Mouse (Mus musculus): ENCODE data around the gene Glrx2.
"Not testable (repeated sequence)": the region's sequence is repeated elsewhere in the genome, so short reads cannot be mapped to it uniquely, and the experiment has no call there.

The Glrx2 gene

GRCm38 (mm10) chr1:143716038-143716437 is at the start of gene Glrx2:
Glrx2 (plus strand) TSS chr1:143716338.
- not testable (repeated sequence) for DNase-seq

GRCm38 (mm10) chr1:143675734-143676361 is 40.3 kb upstream of the Glrx2 start:
- DNase-seq, result no peak

GRCm38 (mm10) chr1:143681108-143681507 is 35.0 kb upstream of the Glrx2 start:
- no peak for DNase-seq

GRCm38 (mm10) chr1:143684849-143685248 is 31.3 kb upstream of the Glrx2 start:
- DNase-seq, result no peak

GRCm38 (mm10) chr1:143701736-143702135 is 14.4 kb upstream of the Glrx2 start:
- DNase-seq, result no peak

GRCm38 (mm10) chr1:143702141-143702740 is 13.9 kb upstream of the Glrx2 start:
- no peak for DNase-seq

- peak; percentile 94 for DNase-seq
These were observed 13.3 kb upstream of the Glrx2 start, which contains the start of gene Cdc73 for GRCm38 (mm10) chr1:143702741-143703262. Cdc73 (minus strand) TSS chr1:143702893.

- DNase-seq, result peak; percentile 14
These were observed 9.1 kb upstream of the Glrx2 start for GRCm38 (mm10) chr1:143707006-143707405.

- DNase-seq, result no peak
These were observed 7.8 kb upstream of the Glrx2 start for GRCm38 (mm10) chr1:143708361-143708760.

GRCm38 (mm10) chr1:143709966-143710626 is 6.0 kb upstream of the Glrx2 start:
- no peak for DNase-seq

- no peak for DNase-seq
These were observed 5.5 kb upstream of the Glrx2 start for GRCm38 (mm10) chr1:143710627-143710976.

- no peak for DNase-seq
These were observed 8.4 kb downstream of the Glrx2 start for GRCm38 (mm10) chr1:143724456-143725064.

GRCm38 (mm10) chr1:143727701-143728445 is 11.7 kb downstream of the Glrx2 start:
- no peak for DNase-seq

- peak; percentile 41 for DNase-seq
These were observed 14.8 kb downstream of the Glrx2 start for GRCm38 (mm10) chr1:143730899-143731298.

GRCm38 (mm10) chr1:143731691-143732090 is 15.6 kb downstream of the Glrx2 start:
- DNase-seq, result no peak

- no peak for DNase-seq
These were observed 17.8 kb downstream of the Glrx2 start for GRCm38 (mm10) chr1:143733914-143734410.

- DNase-seq, result peak; percentile 3
These were observed 22.7 kb downstream of the Glrx2 start for GRCm38 (mm10) chr1:143738811-143739210.

- DNase-seq, result peak; percentile 88
These were observed 23.5 kb downstream of the Glrx2 start for GRCm38 (mm10) chr1:143739361-143740350.

GRCm38 (mm10) chr1:143740581-143740980 is 24.4 kb downstream of the Glrx2 start:
- no peak for DNase-seq

- no peak for DNase-seq
These were observed 25.2 kb downstream of the Glrx2 start for GRCm38 (mm10) chr1:143741331-143741730.

- no peak for DNase-seq
These were observed 26.0 kb downstream of the Glrx2 start for GRCm38 (mm10) chr1:143742186-143742585.
